Mouse (Mus musculus) neural tube, embryonic 14.5 days (tissue): ENCODE data around the gene Gm11985. TPM values are rescaled to one million over a fixed set of nuclear protein-coding genes. Genes with fewer than 3 reads are reported as not detected.

Experiments
- ATAC-seq: fragments of 200-750 bp; cut with Nextera tagmentation; 2 replicates; pipeline ENCODE4 v1.8.0; 2017; ENCODE audit warnings: low read depth, mild to moderate bottlenecking, moderate TSS enrichment, moderate library complexity
- H3K27ac ChIP-seq: fragments of 300-500 bp; sonication (generic); 2 replicates; pipeline ENCODE4 v1.5.1; 2014; ENCODE audit warnings: low read depth, mild to moderate bottlenecking, control low read depth, low read length, moderate library complexity, mixed read lengths
- H3K27me3 ChIP-seq: fragments of 300-500 bp; sonication (generic); 2 replicates; pipeline ENCODE4 v1.6.1; 2014; ENCODE audit warnings: low read length; ENCODE audit not compliant: control insufficient read depth, insufficient read depth
- H3K36me3 ChIP-seq: fragments of 300-500 bp; sonication (generic); 2 replicates; pipeline ENCODE4 v1.6.1; 2014; ENCODE audit warnings: low read length, mixed read lengths; ENCODE audit not compliant: control insufficient read depth, insufficient read depth
- H3K4me1 ChIP-seq: fragments of 300-500 bp; sonication (generic); 2 replicates; pipeline ENCODE4 v1.6.1; 2014; ENCODE audit warnings: low read length; ENCODE audit not compliant: control insufficient read depth, insufficient read depth
- H3K4me2 ChIP-seq: fragments of 300-500 bp; sonication (generic); 2 replicates; pipeline ENCODE4 v1.6.1; 2014; ENCODE audit warnings: mild to moderate bottlenecking, low read depth, low read length, control low read depth
- H3K4me3 ChIP-seq: fragments of 300-500 bp; sonication (generic); 2 replicates; pipeline ENCODE4 v1.5.1; 2014; ENCODE audit warnings: low read depth, low read length, control low read depth, mixed read lengths
- H3K9ac ChIP-seq: fragments of 300-500 bp; sonication (generic); replicated peaks from 2 replicates; pipeline ENCODE4 v1.6.1; 2014; ENCODE audit warnings: low read depth, mild to moderate bottlenecking, control low read depth, low read length, mixed read lengths
- H3K9me3 ChIP-seq: fragments of 300-500 bp; sonication (generic); 2 replicates; pipeline ENCODE4 v1.6.1; 2016; ENCODE audit warnings: low read length; ENCODE audit not compliant: control insufficient read depth
- WGBS: fragments of 180-500 bp; shearing (Covaris S2); extraction: QIAGEN DNeasy Blood & Tissue Kit; methylation state at CpG from one replicate; pipeline ENCODE4 v1.1.7; 2014; 5-methylcytosine and 5-hydroxymethylcytosine counted together
- polyA plus RNA-seq: library from polyadenylated mRNA; unstranded; fragments of >200 nt; fragmentation: Nextera tagmentation; extraction: Ambion mirVana; gene quantifications from 2 replicates; pipeline ENCODE4 v1.2.1, GENCODE M21; 2014

The Gm11985 gene
- polyA plus RNA-seq, 1 experiment from 2014 or later, result 0.20 TPM

DNA sequence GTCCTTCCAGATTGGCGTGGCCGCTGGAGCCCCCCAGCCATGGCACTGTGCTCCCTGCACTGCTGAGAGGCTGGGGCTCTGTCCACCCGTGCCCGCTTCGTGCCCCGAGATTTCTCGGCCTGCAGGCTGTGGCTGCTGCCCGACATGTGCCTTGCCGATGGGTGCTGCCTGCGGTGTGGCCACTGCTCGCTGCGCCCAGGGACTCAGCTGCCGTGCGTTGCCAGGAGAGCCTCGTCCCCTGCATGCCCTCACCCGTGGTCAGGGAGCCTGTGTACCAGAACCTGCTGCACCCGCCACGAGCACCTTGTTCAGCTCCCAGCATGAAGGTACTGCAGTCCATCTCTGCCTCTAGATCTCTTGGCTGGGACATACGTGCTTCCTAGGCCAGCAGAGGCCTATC lies 9.6 kb upstream of the Gm11985 start:
- no peaks in the 10 kb centered on the region for H3K27me3 ChIP-seq
- no peak overlapping the region for H3K27ac ChIP-seq
- no peak overlapping the region for H3K4me2 ChIP-seq
- no peaks in the 10 kb centered on the region for H3K36me3 ChIP-seq
- no peaks in the 10 kb centered on the region for H3K4me1 ChIP-seq
- WGBS, result 90% methylated on average over 19 of the region's 19 CpGs
- H3K4me3 ChIP-seq, result no peak overlapping the region
- no peak overlapping the region for H3K9ac ChIP-seq
- no peak; the same call in 1 of the 2 replicates for ATAC-seq
- no peaks in the 10 kb centered on the region for H3K9me3 ChIP-seq

DNA sequence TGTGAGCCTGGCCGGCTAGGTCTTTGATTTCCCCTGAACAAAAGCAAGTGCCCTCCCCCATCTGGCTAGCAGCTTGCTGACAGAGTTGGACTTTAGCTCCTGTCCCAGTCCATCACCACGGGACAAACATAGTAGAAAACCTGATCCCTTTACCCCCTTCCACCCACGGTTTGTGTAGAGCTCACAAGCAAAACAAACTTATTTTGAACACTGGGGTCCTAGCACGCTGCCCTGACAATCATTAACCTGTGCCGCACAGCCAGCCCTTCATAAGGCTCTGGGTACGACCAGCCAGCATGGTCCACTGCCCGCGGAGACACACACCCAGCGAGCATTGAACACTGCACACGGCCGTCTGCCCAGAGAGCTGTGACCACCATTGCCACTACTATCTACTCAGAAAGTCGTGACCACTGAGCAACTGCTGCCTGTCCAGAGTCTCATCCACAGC lies 9.1 kb upstream of the Gm11985 start, which contains the start of gene Igfbp1:
Gene Igfbp1, plus strand, starts transcription at position 292 of the 451 bp plus-strand sequence.
- Histone ChIP-seq H3K4me3 (no peak within 1 kb of the TSS), H3K36me3 (no peaks in the 10 kb centered on the region), H3K27me3 (no peaks in the 10 kb centered on the region), H3K27ac (no peak within 1 kb of the TSS), H3K4me1 (no peaks in the 10 kb centered on the region), H3K9ac (no peak within 1 kb of the TSS), H3K9me3 (no peaks in the 10 kb centered on the region), H3K4me2 (no peak within 1 kb of the TSS)
- 28% methylated on average over 12 of the region's 12 CpGs for WGBS
- no peak for ATAC-seq

DNA sequence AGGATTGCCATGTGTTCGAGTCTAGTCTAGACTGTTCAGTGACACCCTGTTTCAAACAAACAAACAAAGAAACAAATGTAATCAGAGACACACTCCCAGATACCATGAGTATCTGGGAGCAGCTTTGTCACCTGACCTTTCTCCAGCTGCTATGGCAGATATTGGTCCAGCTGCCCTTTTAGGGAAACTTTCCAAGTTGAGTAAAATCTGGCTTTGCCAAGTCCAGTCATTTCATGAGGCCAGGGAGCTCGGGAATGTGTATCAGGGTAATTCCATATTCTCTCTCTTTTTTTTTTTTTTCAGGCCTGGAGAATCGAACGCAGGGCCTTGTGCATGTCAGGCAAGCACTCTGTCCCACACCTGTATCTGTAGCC lies 6.9 kb upstream of the Gm11985 start:
- H3K9me3 ChIP-seq, result no peaks in the 10 kb centered on the region
- no peaks in the 10 kb centered on the region for H3K36me3 ChIP-seq
- 93% methylated on average over 4 of the region's 4 CpGs for WGBS
- no peak overlapping the region for H3K27ac ChIP-seq
- H3K9ac ChIP-seq, result no peak overlapping the region
- H3K4me2 ChIP-seq, result no peak overlapping the region
- no peaks in the 10 kb centered on the region for H3K4me1 ChIP-seq
- H3K27me3 ChIP-seq, result no peaks in the 10 kb centered on the region
- no peak for ATAC-seq
- H3K4me3 ChIP-seq, result no peak overlapping the region

GRCm38 (mm10) chr11:7194432-7195311 lies 6.3 kb upstream of the Gm11985 start:
- H3K36me3 ChIP-seq, result no peaks in the 10 kb centered on the region
- no peaks in the 10 kb centered on the region for H3K27me3 ChIP-seq
- no peak overlapping the region for H3K4me2 ChIP-seq
- H3K4me3 ChIP-seq, result no peak overlapping the region
- H3K9ac ChIP-seq, result no peak overlapping the region
- WGBS, result 94% methylated on average over 10 of the region's 10 CpGs
- H3K27ac ChIP-seq, result no peak overlapping the region
- no peaks in the 10 kb centered on the region for H3K4me1 ChIP-seq
- no peak for ATAC-seq
- no peaks in the 10 kb centered on the region for H3K9me3 ChIP-seq

DNA sequence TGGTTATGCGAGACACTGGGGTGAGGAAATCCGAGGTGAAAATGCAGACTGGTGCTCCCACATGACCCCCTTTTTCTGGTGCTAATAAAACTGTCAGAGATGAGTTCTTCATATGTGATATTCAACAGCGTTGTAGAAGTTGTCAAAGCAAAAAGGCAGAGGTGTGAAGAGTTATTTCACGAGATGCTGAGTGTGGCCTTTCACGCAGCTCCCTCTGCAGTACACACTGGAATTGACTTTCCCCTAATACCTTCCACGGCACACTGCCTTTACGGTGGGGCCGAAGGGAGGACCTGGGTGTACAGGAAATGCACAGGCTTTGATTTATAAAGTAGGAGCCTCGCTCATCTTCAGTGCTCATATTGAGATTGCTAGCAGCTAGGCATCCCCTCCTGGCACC lies 4.8 kb upstream of the Gm11985 start:
- ATAC-seq, result no peak
- H3K9ac ChIP-seq, result no peak overlapping the region
- 77% methylated on average over 9 of the region's 9 CpGs for WGBS
- H3K4me1 ChIP-seq, result no peaks in the 10 kb centered on the region
- H3K4me3 ChIP-seq, result no peak overlapping the region
- H3K4me2 ChIP-seq, result no peak overlapping the region
- H3K27ac ChIP-seq, result no peak overlapping the region
- no peaks in the 10 kb centered on the region for H3K9me3 ChIP-seq
- no peaks in the 10 kb centered on the region for H3K27me3 ChIP-seq
- H3K36me3 ChIP-seq, result no peaks in the 10 kb centered on the region

GRCm38 (mm10) chr11:7192710-7193109 lies 4.3 kb upstream of the Gm11985 start:
- ATAC-seq, result no peak
- Histone ChIP-seq H3K4me3 (no peak overlapping the region), H3K4me2 (no peak overlapping the region), H3K27me3 (no peaks in the 10 kb centered on the region), H3K4me1 (no peaks in the 10 kb centered on the region), H3K9ac (no peak overlapping the region), H3K36me3 (no peaks in the 10 kb centered on the region), H3K27ac (no peak overlapping the region), H3K9me3 (no peaks in the 10 kb centered on the region)
- 76% methylated on average over 6 of the region's 6 CpGs for WGBS

DNA sequence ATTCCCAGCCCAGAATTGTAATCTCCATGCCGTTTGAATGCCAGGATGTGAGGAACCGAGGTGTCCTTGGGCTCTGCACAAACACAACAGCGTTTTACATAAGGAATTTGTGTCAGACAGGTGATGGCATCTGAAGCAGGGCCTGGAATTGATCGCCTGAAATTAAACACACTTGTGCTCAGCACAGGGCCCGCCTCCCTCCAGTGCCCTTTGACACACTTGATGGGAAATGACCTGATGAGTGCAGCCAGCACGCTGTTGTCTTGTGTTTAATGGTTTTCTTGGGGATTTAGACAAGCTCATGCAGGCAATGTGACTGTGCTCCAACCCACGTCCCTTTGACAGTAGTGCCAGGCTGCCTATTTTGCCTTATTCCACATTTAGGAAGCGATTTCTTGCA lies 897 bp downstream of the Gm11985 start:
- no peaks in the 10 kb centered on the region for H3K4me1 ChIP-seq
- ATAC-seq, result no peak
- WGBS, result 68% methylated on average over 8 of the region's 8 CpGs

DNA sequence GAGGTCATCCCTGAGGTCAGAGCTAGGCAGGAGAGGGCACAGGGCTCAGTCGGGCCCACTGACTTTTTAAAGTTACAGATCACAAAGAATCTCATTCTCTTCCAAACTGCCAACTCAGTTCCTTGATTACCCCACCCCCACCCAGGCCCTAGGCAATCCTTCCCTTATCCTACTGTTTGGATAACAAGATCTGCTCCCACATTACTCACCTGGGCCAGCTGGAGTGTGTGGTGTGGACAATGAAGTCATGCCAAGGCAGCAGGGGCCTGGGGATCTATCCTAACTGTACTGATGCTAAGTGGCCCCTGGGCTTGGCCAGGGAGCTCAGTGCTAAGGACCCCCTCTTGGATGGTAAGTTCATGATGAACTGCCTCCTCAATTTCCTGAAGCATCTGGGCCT lies 3.9 kb downstream of the Gm11985 start:
- no peak overlapping the region for H3K9ac ChIP-seq
- no peak overlapping the region for H3K4me2 ChIP-seq
- WGBS, result 59% methylated on average over 1 of the region's 1 CpGs
- no peak overlapping the region for H3K27ac ChIP-seq
- no peak overlapping the region for H3K4me3 ChIP-seq
- no peaks in the 10 kb centered on the region for H3K9me3 ChIP-seq
- no peaks in the 10 kb centered on the region for H3K27me3 ChIP-seq
- no peaks in the 10 kb centered on the region for H3K4me1 ChIP-seq
- H3K36me3 ChIP-seq, result no peaks in the 10 kb centered on the region
- no peak for ATAC-seq

More for the DNA sequence above, 897 bp downstream of the Gm11985 start:
- H3K27me3 ChIP-seq, result no peaks in the 10 kb centered on the region
- H3K27ac ChIP-seq, result no peak overlapping the region
- no peaks in the 10 kb centered on the region for H3K9me3 ChIP-seq
- H3K4me3 ChIP-seq, result no peak overlapping the region
- H3K9ac ChIP-seq, result no peak overlapping the region
- no peak overlapping the region for H3K4me2 ChIP-seq
- H3K36me3 ChIP-seq, result no peaks in the 10 kb centered on the region

DNA sequence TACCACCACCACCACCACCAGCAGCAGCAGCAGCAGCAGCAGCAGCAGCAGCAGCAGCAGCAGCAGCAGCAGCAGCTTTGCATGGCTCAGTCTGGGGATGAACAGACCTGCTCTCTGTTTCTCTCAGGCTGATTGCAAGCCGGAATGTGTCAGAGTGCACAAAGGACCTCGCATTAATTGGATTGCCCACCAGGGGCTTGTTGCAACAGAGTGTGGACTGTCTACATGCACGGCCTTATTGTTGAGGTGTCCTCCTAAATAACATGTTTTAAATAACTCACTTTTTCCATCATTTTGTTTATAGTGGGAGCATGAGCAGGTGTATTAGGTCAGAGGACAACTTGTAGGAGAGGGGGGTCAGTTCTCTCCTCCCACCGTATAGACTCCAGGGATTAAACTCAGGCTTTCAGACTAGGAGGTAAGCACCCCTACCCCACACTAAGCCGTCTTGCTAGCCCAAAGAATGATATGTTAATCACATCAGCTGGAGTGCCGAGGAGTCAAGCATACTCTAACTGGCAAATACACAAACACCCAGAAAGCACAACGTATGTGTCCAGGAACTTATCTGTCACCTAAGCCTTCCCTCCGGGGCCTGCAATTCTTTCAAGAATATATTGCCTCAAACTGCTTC lies 5.8 kb downstream of the Gm11985 start:
- H3K4me2 ChIP-seq, result no peak overlapping the region
- no peaks in the 10 kb centered on the region for H3K4me1 ChIP-seq
- H3K27ac ChIP-seq, result no peak overlapping the region
- peak; percentile 52; the same call in 1 of the 2 replicates for ATAC-seq
- H3K36me3 ChIP-seq, result no peaks in the 10 kb centered on the region
- H3K9ac ChIP-seq, result no peak overlapping the region
- 31% methylated on average over 8 of the region's 8 CpGs for WGBS
- H3K27me3 ChIP-seq, result no peaks in the 10 kb centered on the region
- H3K4me3 ChIP-seq, result no peak overlapping the region
- no peaks in the 10 kb centered on the region for H3K9me3 ChIP-seq
